Mouse (Mus musculus) small intestine, adult 2 months (tissue): ENCODE data around the gene Npff. TPM values are rescaled to one million over a fixed set of nuclear protein-coding genes. Genes with fewer than 3 reads are reported as not detected.

Experiments used
- H3K27ac ChIP-seq: fragments of 200-500 bp; 2 replicates; pipeline ENCODE4 v1.5.1; 2012; ENCODE audit warnings: low read depth, low read length, control low read depth, inconsistent platforms; ENCODE audit not compliant: insufficient read depth
- H3K27me3 ChIP-seq: fragments of 200-500 bp; 2 replicates; pipeline ENCODE4 v1.6.1; 2012; ENCODE audit warnings: mild to moderate bottlenecking, moderate library complexity, low read length, inconsistent platforms; ENCODE audit not compliant: control insufficient read depth, insufficient read depth
- H3K36me3 ChIP-seq: fragments of 200-500 bp; 2 replicates; pipeline ENCODE4 v1.6.1; 2012; ENCODE audit warnings: mild to moderate bottlenecking, low read length, control low read depth, inconsistent platforms; ENCODE audit not compliant: control insufficient read depth, insufficient read depth
- H3K4me1 ChIP-seq: fragments of 200-500 bp; 2 replicates; pipeline ENCODE4 v1.6.1; 2012; ENCODE audit warnings: low read length, inconsistent platforms, mixed read lengths; ENCODE audit not compliant: control insufficient read depth, insufficient read depth, insufficient read length
- H3K4me3 ChIP-seq: fragments of 200-500 bp; 2 replicates; pipeline ENCODE4 v1.5.1; 2012; ENCODE audit warnings: low read depth, mild to moderate bottlenecking, control low read depth, inconsistent platforms, low read length, moderate library complexity
- CTCF ChIP-seq: fragments of 200-500 bp; IDR thresholded peaks from 2 replicates; pipeline ENCODE4 v1.5.1; 2012; ENCODE audit warnings: low read depth, mild to moderate bottlenecking, control low read depth, inconsistent platforms, low read length, moderate library complexity, mixed read lengths; ENCODE audit not compliant: insufficient replicate concordance, insufficient read length; ENCODE audit errors: extremely low read depth
- POLR2A ChIP-seq: fragments of 200-500 bp; IDR thresholded peaks from 2 replicates; pipeline ENCODE4 v1.6.1; 2012; ENCODE audit warnings: low read depth, mild to moderate bottlenecking, control low read depth, inconsistent platforms, low read length, moderate library complexity
- WGBS: fragments of 180-500 bp; shearing (Covaris S2); methylation state at CpG from one replicate; pipeline ENCODE4 v1.1.7; 2018; 5-methylcytosine and 5-hydroxymethylcytosine counted together
- polyA plus RNA-seq: library from polyadenylated mRNA; depleted of rRNA; stranded (reverse); fragments of >200 nt; gene quantifications from 2 replicates; pipeline ENCODE4 v1.2.3, GENCODE M21; 2012

Npff gene
- polyA plus RNA-seq, 1 experiment: 2.7 TPM

DNA sequence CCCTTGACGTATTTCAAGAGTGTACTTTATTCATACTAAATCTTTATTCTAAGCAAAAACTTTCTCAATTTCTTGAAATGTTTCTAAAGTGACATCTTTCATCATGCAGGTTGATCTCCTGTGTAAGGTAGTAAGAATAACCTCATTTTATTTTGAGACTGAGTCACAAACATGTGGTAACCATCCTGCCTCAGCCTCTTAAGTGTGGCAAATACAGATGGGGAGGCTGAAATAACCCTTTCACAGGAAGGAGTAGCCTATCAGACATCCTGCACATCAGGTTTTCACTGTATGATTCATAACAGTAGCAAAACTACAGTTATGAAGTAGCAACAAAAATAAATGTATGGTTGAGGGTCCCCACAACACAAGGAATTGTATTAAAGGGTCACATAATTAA is 30.8 kb upstream of the Npff start:
- no peaks in the 10 kb centered on the region for H3K4me1 ChIP-seq
- TF ChIP-seq CTCF (no peak), POLR2A (no peak)
- no peaks in the 10 kb centered on the region for H3K27me3 ChIP-seq
- peaks cover 50% of the 10 kb centered on the region for H3K36me3 ChIP-seq
- no peak overlapping the region for H3K4me3 ChIP-seq
- no peak overlapping the region for H3K27ac ChIP-seq
- 100% methylated on average over 1 of the region's 1 CpGs for whole genome bisulfite sequencing

DNA sequence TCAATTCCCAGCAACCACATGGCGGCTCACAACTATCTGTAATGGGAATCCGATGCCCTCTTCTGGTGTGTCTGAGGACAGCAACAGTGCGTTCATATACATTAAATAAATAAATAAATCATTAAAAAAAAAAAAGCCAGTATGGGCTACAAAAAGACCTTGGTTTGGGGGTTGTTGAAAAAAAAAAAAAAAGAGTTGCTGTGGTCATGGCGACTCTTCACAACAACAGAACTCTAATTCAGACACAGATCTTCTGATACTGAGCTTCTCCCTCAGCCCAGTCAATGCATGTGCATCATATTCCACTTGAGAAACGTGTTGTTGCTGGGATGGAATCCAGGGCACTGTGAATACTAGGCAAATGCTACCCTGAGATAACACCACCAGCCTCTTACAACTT is 27.9 kb upstream of the Npff start:
- WGBS: 97% methylated on average over 5 of the region's 5 CpGs
- Histone ChIP-seq H3K27me3 (no peaks in the 10 kb centered on the region), H3K4me1 (no peaks in the 10 kb centered on the region), H3K27ac (no peak overlapping the region), H3K36me3 (peaks cover 50% of the 10 kb centered on the region), H3K4me3 (no peak overlapping the region)
- TF ChIP-seq CTCF (no peak), POLR2A (no peak)

DNA sequence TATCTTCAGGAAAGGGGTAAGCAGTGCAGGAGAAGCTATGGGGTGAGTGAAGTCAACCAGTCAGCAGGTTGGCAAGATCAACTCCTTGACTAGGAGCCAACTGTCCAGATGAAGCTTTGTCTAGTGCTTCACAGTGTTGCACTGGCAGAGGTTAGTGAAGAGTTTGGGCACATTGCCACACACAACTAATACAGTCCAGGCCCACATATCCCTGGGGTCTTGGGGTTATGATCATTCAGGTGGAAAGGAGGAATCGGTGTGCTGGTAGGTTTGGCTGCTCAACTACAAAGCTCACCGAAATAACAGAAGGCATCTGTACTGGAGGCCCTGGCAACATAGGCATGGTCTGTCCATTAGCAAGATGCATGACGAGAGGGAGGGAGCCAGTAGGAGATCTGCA is 22.7 kb upstream of the Npff start:
- H3K27ac ChIP-seq: no peak overlapping the region
- TF ChIP-seq CTCF: no peak
- TF ChIP-seq POLR2A: no peak
- WGBS: 97% methylated on average over 3 of the region's 3 CpGs
- H3K36me3 ChIP-seq: peaks cover 42% of the 10 kb centered on the region
- H3K4me3 ChIP-seq: no peak overlapping the region
- H3K4me1 ChIP-seq: no peaks in the 10 kb centered on the region
- H3K27me3 ChIP-seq: no peaks in the 10 kb centered on the region

DNA sequence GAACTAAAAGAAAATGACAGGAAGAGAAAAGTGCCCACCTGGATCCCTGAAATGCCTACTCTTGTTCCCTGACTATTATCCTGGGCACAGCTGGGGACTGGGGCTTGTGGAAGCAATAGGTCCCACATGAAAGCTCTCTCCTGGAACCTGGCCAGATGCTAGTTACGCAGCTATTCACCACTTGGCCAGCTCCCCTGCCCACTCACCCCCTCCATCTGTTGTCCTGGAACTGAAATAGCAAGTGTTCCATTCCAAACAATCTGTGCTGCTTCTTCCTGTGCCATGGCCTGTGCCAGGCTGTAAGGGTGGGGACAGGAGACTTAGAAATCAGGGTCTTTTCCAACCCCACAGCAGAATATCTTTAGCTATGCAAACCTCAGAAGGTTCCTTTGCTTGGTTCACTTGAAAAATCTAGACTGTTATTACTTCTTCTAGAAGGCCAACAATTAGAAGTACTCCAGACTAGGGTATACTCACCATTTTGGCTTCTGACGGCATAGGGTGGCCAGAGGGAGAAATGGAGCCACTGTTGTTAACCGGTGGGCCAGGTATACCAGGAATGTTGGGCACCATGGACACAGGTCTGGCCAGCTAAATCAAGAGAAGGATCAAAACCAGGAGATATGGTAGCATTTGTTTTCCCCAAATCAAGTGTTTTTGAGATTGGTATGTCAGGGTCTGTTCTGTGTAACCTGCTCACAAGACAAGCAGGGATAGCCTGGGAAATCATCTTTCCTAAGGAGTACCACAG is 22.1 kb upstream of the Npff start:
- Histone ChIP-seq H3K4me3 (no peak overlapping the region), H3K27ac (no peak overlapping the region), H3K4me1 (no peaks in the 10 kb centered on the region), H3K27me3 (no peaks in the 10 kb centered on the region), H3K36me3 (peaks cover 40% of the 10 kb centered on the region)
- no peak for TF ChIP-seq POLR2A
- TF ChIP-seq CTCF: no peak
- 84% methylated on average over 3 of the region's 3 CpGs for WGBS

- no peaks in the 10 kb centered on the region for H3K27me3 ChIP-seq
- TF ChIP-seq CTCF (no peak), POLR2A (no peak)
- H3K36me3 ChIP-seq: peaks cover 38% of the 10 kb centered on the region
- no peak overlapping the region for H3K27ac ChIP-seq
- H3K4me1 ChIP-seq: no peaks in the 10 kb centered on the region
- H3K4me3 ChIP-seq: no peak overlapping the region
- WGBS: 93% methylated on average over 3 of the region's 3 CpGs
Observed at GRCm38 (mm10) chr15:102546246-102546645, 21.5 kb upstream of the Npff start.

DNA sequence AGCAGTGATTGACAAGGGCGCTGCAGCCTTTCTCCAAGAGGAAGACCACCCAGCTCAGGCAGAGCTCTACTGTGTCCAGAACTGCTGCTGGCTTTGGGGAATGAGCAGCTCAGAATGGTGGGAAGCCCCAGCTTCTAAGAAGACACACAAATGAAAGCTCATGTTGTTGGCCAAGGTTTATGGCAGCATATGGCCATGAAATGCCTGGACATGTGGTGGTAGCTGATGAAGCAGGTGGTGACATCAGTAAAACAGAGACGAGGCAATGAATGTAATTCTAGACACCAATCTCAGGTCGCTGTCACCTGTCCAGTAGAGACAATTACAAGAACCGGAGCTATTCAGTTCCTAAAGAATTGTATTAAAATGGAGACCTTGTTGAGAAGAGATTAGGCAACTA is 20.1 kb upstream of the Npff start:
- Histone ChIP-seq H3K27me3 (no peaks in the 10 kb centered on the region), H3K4me3 (no peak overlapping the region), H3K36me3 (peaks cover 46% of the 10 kb centered on the region), H3K27ac (no peak overlapping the region), H3K4me1 (no peaks in the 10 kb centered on the region)
- whole genome bisulfite sequencing: 91% methylated on average over 4 of the region's 4 CpGs
- TF ChIP-seq CTCF (no peak), POLR2A (no peak)

DNA sequence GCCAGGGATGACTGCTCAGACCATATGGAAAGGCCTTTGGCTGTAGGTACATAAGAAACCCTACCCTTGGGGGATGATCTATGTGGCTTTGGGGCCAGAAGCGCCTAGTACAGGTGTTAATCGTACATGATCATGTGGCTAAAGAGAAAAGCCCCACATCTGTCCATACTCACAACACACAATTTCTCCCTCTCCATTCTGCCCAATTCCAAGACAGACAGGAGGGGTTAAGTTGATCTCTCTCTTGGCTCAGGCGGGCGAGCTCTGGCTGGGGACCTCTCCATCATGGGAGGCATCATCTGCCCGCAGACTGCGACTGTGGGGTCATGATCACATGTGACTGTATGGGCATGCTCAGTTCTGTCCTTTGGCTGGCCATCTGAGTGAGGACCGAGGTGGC is 9.2 kb upstream of the Npff start:
- WGBS: 90% methylated on average over 7 of the region's 7 CpGs
- H3K4me1 ChIP-seq: peaks cover 3% of the 10 kb centered on the region; the same call in 1 of the 2 replicates
- TF ChIP-seq POLR2A (no peak), CTCF (no peak)
- peaks cover 55% of the 10 kb centered on the region for H3K36me3 ChIP-seq
- no peaks in the 10 kb centered on the region for H3K27me3 ChIP-seq
- no peak overlapping the region for H3K27ac ChIP-seq
- no peak overlapping the region for H3K4me3 ChIP-seq
